Mouse (Mus musculus) megakaryocyte-erythroid progenitor cell, adult 5 weeks (primary cell): Measurements from ENCODE around the gene AC131692.1. TPM values are rescaled to one million over a fixed set of nuclear protein-coding genes. Genes with fewer than 3 reads are reported as not detected.

ENCODE experiments used
- polyA plus RNA-seq: library from polyadenylated mRNA; stranded (reverse); fragments of >175 nt; gene quantifications from 2 replicates; pipeline ENCODE4 v1.2.3, GENCODE M21; 2012

The AC131692.1 gene
- polyA plus RNA-seq, 1 experiment, result 3.3 TPM

Other genes starting within 250 kb of the AC131692.1 start
- 27.8 and 28.3 TPM in 2 replicates for gene Frmd8, start 219.1 kb upstream of the AC131692.1 start, polyA plus RNA-seq
- 8.4 and 9.5 TPM in 2 replicates for gene Slc25a45, start 216.6 kb upstream of the AC131692.1 start, polyA plus RNA-seq
- gene Tigd3, start 200.3 kb upstream of the AC131692.1 start, polyA plus RNA-seq, result 0.84 and 1.3 TPM in 2 replicates
- 48.2 and 61.9 TPM in 2 replicates for gene Dpf2, start 181.4 kb upstream of the AC131692.1 start, polyA plus RNA-seq
- 0.10 and 0.20 TPM in 2 replicates for gene Cdc42ep2, start 169.6 kb upstream of the AC131692.1 start, polyA plus RNA-seq
- 41.2 and 48.3 TPM in 2 replicates for gene Pola2, start 130.2 kb upstream of the AC131692.1 start, polyA plus RNA-seq
- not detected in 2 replicates for gene Slc22a20, start 108.3 kb upstream of the AC131692.1 start, polyA plus RNA-seq
- gene Capn1, start 78.5 kb upstream of the AC131692.1 start, polyA plus RNA-seq, result 105 and 106 TPM in 2 replicates
- 167 and 179 TPM in 2 replicates for gene Syvn1, start 47.8 kb upstream of the AC131692.1 start, polyA plus RNA-seq
- gene Mrpl49, start 36.6 kb upstream of the AC131692.1 start, polyA plus RNA-seq, result 22.3 and 22.4 TPM in 2 replicates
- 4,552 and 5,111 TPM in 2 replicates for gene Fau, start 36.6 kb upstream of the AC131692.1 start, polyA plus RNA-seq
- 62.2 and 69.2 TPM in 2 replicates for gene Znhit2, start 33.2 kb upstream of the AC131692.1 start, polyA plus RNA-seq
- gene Tm7sf2, start 26.0 kb upstream of the AC131692.1 start, polyA plus RNA-seq, result 10.4 and 10.7 TPM in 2 replicates
- 42.3 and 58.6 TPM in 2 replicates for gene Vps51, start 17.2 kb upstream of the AC131692.1 start, polyA plus RNA-seq
- not detected in 2 replicates for gene Tmem262, start 14.4 kb upstream of the AC131692.1 start, polyA plus RNA-seq
- gene Gm28374, start 12.2 kb upstream of the AC131692.1 start, polyA plus RNA-seq, result 0.47 and 1.4 TPM in 2 replicates
- gene Zfpl1, start 9.5 kb upstream of the AC131692.1 start, polyA plus RNA-seq, result 69.2 and 77.1 TPM in 2 replicates
- 10.9 and 13.6 TPM in 2 replicates for gene Cdca5, start 9.4 kb upstream of the AC131692.1 start, polyA plus RNA-seq
- 0.07 and 0.37 TPM in 2 replicates for gene Naaladl1, start 11.4 kb downstream of the AC131692.1 start, polyA plus RNA-seq
- gene Sac3d1, start 24.2 kb downstream of the AC131692.1 start, polyA plus RNA-seq, result 57.7 and 61.3 TPM in 2 replicates
- 117 and 133 TPM in 2 replicates for gene Snx15, start 33.9 kb downstream of the AC131692.1 start, polyA plus RNA-seq
- gene Batf2, start 46.6 kb downstream of the AC131692.1 start, polyA plus RNA-seq, result 0.92 and 1.5 TPM in 2 replicates
- gene Arl2, start 47.1 kb downstream of the AC131692.1 start, polyA plus RNA-seq, result 54.7 and 67.6 TPM in 2 replicates
- not detected in 2 replicates for gene Majin, start 90.0 kb downstream of the AC131692.1 start, polyA plus RNA-seq
- gene Gpha2, start 132.0 kb downstream of the AC131692.1 start, polyA plus RNA-seq, result not detected in 2 replicates
- 17.7 and 17.9 TPM in 2 replicates for gene Ppp2r5b, start 141.5 kb downstream of the AC131692.1 start, polyA plus RNA-seq
- 78.6 and 105 TPM in 2 replicates for gene Atg2a, start 147.2 kb downstream of the AC131692.1 start, polyA plus RNA-seq
- 158 and 171 TPM in 2 replicates for gene Ehd1, start 182.3 kb downstream of the AC131692.1 start, polyA plus RNA-seq
- 17.3 and 21.8 TPM in 2 replicates for gene Cdc42bpg, start 212.0 kb downstream of the AC131692.1 start, polyA plus RNA-seq
- 113 and 132 TPM in 2 replicates for gene Men1, start 240.6 kb downstream of the AC131692.1 start, polyA plus RNA-seq
- 122 and 145 TPM in 2 replicates for gene Map4k2, start 246.7 kb downstream of the AC131692.1 start, polyA plus RNA-seq